Mouse (Mus musculus): ENCODE data around the gene Gpc5. TPM values are rescaled to one million over a fixed set of nuclear protein-coding genes. Genes with fewer than 3 reads are reported as not detected.

The Gpc5 gene
- total RNA-seq, 2 experiments from 2014 or later, result 31.0 to 35.0 TPM

GRCm38 (mm10) chr14:115679875-115680274, 587.9 kb downstream of the Gpc5 start:
- no peak for DNase-seq (ENCODE audit: low spot score in 2 of 2)
- intact Hi-C loops (cut with DNase I), result no loop called here

DNA sequence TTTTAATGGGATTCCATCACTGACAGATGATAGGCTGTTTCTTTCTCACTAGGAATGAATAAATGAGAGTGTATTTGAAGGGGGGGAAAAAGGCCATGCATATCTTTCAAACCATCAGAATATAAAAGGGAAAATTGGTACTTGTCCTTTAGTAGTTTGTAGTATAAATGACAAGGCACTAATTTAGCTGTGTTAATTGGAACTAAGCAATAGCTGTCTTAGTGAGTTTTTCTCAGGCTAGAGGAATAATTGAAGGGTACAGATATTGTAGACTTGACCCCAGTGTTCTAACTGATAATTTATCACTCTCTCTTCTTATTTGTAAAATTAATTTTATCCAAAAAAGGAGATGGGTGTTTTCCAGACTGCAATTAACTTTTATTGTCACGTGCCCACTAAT, 654.0 kb downstream of the Gpc5 start:
- intact Hi-C loops (cut with DNase I), result no loop called here
- DNase-seq (ENCODE audit: low spot score in 2 of 2), result no peak

DNA sequence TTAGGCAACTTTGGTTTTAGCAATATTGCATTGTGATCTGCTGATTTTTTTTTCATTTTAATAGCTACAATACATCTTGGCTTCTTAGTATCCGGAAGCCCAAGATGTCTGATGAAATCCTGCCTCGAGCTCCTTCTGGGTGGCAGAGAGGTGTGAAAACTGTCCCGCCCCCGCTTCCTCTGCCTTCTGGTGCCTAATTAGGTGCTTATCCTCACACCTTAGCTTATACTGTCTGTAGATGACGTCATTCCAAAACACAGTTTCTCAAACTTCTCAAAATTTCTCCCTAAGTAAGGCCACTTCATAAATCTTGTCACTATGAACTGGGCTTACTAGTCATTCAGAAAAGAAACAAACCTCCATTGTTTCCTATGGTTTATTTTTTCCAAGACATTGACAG, 668.2 kb downstream of the Gpc5 start:
- intact Hi-C loops (cut with DNase I), result no loop called here
- peak; percentile 27 to 65 for DNase-seq (ENCODE audit: low spot score in 2 of 2)

DNA sequence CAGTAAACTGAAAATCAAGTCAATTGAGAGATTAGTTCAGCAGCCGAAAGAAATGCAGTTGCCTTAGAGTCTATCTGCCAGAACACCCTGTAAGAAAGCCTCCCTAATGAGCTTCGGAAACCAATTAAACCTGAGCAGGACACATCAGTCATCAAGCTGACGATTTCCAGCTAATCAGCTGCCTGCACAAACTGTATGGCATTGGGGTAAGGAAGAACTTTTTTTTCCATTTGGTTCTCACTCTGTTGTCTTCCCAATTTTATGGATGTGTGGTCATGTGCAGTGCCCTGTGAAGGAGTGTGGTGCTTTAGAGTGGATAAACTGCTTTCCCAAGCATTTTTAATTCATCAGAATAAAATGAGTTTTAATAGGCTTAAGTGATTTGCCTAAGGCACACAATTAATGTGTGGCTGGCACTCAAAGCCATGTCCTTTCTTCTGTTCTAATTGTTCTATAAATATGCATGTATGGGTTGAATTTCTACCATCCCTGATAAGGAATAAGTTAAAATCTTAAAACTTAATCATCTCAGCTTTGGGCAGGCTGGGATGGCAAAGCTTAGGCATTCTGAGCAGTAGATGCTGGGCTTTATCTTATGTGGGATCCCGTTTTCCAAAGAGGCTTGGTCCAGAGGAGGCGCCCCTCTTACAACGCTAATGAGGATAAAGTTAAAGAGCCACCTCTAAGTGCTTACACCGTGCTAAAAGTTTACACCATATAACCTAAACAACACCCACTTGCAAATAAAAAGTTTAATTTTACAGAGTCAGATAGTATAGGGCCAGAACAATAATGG, 687.6 kb downstream of the Gpc5 start:
- intact Hi-C loops (cut with DNase I), result no loop called here

GRCm38 (mm10) chr14:115804751-115805150, 712.7 kb downstream of the Gpc5 start:
- peak in 1 of 2 experiments; percentile 6 for DNase-seq (ENCODE audit: low spot score in 2 of 2)
- intact Hi-C loops (cut with DNase I), result loop anchor here (10.0 kb wide), 1 partner anchor 320 kb away; no protein-coding TSS in a partner anchor

More for the DNA sequence above, 687.6 kb downstream of the Gpc5 start:
- DNase-seq (ENCODE audit: low spot score in 2 of 2), result no peak

DNA sequence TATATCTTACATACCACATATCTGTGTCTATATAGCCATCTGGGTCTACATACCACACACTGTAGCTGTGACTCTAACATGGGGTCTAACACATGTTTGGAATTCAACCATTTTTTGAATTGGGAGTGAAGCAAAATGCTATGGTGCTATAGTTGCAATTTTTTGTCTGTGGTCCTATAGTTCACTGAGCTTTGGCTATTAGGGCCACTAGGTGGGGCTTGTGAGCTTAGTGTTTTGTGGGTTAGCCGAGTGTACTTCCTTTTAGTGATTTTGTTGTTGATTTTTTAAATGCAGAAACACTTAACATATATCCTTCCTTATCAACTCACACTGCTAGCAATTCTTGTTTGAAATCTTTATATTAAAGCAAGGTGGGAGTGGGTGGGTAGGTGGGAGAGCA, 727.0 kb downstream of the Gpc5 start:
- no peak for DNase-seq (ENCODE audit: low spot score in 2 of 2)

DNA sequence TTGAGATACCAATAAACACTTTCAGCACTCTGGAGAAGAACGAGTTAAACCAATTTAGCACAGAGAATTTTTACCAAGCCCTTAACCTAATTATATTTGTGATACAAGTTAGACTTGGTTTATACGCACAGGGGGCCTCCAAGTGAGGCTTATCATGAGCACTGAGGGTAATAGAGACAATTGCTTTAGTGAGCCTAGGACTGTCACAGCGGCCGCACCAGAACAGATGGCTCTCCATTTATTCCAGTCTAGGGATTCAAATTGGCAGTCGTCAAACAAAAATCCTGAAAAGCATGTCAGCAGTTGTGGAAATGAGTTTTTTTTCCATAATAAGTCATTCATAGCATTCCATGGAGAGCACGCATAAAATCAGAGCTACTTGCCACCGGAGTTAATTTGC, 729.6 kb downstream of the Gpc5 start:
- intact Hi-C loops (cut with DNase I), result no loop called here
- peak in 1 of 2 experiments; percentile 12 for DNase-seq (ENCODE audit: low spot score in 2 of 2)

More for the DNA sequence above, 727.0 kb downstream of the Gpc5 start:
- intact Hi-C loops (cut with DNase I), result no loop called here

- intact Hi-C loops (cut with DNase I), result loop anchor here (5.0 kb wide), 1 partner anchor 1097 kb away; the partner anchor contains the start of gene Gpc6
- DNase-seq (ENCODE audit: low spot score in 2 of 2), result no peak
Observed at GRCm38 (mm10) chr14:115830485-115830884, 738.5 kb downstream of the Gpc5 start.

GRCm38 (mm10) chr14:115831219-115831755, 739.3 kb downstream of the Gpc5 start:
- intact Hi-C loops (cut with DNase I), result loop anchor here (5.0 kb wide), 1 partner anchor 1096 kb away; the partner anchor contains the start of gene Gpc6
- peak; percentile 75 to 85 for DNase-seq (ENCODE audit: low spot score in 2 of 2)

DNA sequence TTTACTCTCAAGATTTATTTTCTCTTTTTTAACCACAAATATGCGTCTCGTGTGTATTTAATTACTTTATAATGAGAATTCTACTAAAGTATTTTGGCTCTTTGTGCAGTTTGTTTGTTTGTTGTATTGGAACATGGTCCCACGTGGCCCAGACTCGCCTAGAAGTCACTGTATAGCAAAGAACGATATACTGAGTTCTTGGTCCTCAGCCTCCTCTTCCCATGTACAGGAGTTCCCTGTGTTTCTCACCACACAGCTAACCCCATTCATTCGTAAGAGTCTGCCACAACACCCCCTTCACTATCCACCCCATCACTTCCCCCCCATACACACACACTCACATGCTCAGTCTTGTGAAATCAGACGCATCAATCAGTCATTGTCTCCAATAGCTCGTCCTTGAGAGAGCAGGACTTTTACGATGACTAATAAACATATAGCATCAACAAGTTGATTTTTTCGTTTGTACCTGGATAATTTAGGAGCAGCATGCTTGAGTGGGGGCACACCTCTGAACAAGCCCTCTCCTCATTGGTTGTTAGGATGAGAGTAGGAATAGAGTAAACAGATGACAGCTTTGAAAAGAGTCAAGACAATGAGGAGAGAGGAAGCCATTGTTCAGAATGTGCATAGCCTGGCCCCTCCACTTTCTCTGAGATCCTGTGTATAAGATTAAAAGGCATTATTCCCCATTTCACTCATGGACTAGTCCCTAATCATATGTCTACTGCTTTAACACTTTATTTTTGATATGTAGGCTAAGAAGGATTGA, 740.0 kb downstream of the Gpc5 start:
- intact Hi-C loops (cut with DNase I), result loop anchor here (5.0 kb wide), 1 partner anchor 1095 kb away; the partner anchor contains the start of gene Gpc6
- no peak for DNase-seq (ENCODE audit: low spot score in 2 of 2)

- intact Hi-C loops (cut with DNase I), result no loop called here
- peak in 1 of 2 experiments; percentile 45 for DNase-seq (ENCODE audit: low spot score in 2 of 2)
Observed at GRCm38 (mm10) chr14:115843783-115844182, 751.8 kb downstream of the Gpc5 start.

- intact Hi-C loops (cut with DNase I), result no loop called here
- DNase-seq (ENCODE audit: low spot score in 2 of 2), result no peak
Observed at GRCm38 (mm10) chr14:115844773-115845427, 752.9 kb downstream of the Gpc5 start.

DNA sequence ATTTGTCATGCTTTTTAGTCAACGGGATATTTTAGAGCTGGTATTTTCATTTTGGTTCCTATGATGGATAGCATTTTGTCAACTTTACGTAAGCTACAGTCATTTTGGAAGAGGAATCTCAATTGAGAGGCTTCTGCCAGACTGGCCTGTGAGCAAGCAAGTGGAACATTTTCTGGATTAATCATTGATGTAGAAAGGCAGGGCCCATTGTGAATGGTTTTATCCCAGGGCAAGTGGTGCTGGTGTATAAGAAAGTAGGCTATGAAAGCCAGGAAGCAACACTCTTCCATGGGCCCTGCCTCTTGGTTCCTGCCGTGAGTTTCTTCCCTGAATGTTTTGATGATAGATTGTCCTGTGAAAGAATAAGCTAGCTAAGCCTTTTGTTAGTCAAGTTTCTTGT, 777.1 kb downstream of the Gpc5 start:
- no peak for DNase-seq (ENCODE audit: low spot score in 2 of 2)
- intact Hi-C loops (cut with DNase I), result no loop called here

DNA sequence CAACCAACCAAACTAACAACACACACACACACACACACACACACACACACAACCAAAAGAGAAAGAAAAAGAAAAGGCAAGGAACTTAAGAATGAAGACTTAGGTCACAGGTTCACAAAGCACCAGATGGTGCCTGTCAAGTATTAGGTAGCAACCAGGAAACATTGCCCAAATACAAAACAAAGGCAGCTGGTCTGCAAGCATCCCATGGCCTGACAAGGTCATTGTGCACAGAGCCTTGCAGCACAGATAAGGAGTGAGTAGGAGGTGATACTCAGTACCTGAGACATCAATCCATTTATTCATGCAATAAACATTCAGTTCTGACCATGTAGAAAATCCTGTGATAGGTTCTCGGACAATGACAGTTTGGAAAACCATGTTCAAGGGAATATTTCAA, 884.0 kb downstream of the Gpc5 start:
- intact Hi-C loops (cut with DNase I), result no loop called here

GRCm38 (mm10) chr14:115979233-115979632, 887.2 kb downstream of the Gpc5 start:
- no peak for DNase-seq (ENCODE audit: low spot score in 2 of 2)
- intact Hi-C loops (cut with DNase I), result no loop called here

More for the DNA sequence above, 884.0 kb downstream of the Gpc5 start:
- DNase-seq (ENCODE audit: low spot score in 2 of 2), result no peak

- DNase-seq (ENCODE audit: low spot score in 2 of 2), result no peak
- intact Hi-C loops (cut with DNase I), result no loop called here
Observed at GRCm38 (mm10) chr14:115990764-115991163, 898.7 kb downstream of the Gpc5 start.

DNA sequence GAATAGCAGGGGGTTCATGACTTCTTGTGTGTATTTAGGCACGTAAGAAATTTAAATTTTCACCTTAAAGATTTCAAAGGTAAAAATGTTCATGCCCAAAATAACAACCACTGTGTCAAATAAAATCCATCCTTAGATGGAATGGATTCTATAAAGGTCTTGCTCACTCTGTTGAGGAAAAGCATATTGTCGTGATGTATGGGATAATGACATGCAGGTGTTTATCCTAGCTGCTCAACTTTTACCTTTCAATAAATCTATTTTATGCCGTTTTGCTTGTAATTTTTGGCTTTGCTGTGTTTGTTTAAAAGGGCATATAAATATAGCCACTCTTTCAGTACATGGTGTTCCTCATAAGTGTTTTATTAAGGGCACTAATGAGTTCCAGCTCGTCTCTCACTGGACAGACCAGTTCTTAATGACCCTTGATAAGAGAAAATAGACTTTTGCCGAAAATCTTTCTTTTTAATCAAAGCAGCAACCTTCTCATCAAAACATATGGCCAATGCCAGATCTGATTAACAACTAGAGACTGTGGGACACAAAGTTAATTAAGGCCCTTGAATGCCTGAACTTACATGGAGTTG, 901.6 kb downstream of the Gpc5 start:
- intact Hi-C loops (cut with DNase I), result no loop called here
- no peak for DNase-seq (ENCODE audit: low spot score in 2 of 2)

DNA sequence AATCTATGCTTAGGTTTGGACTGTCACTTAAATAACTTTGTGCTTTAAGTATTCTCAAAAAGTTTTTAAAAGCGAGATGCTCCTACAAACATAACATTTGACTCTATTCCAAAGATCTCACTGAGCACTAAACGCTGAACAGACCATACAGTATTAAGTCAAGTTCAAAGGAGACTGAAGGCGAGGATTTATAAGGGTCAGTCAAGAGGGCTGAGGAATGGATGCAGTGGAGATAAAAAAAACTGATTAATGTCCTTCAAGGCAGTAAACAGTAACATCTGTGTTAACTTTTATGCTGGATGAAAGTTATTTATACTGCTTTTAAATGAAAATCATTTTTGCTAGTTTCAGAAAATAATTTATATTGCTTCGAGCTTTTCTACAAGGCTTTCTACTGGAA, 906.9 kb downstream of the Gpc5 start:
- DNase-seq (ENCODE audit: low spot score in 2 of 2), result no peak
- intact Hi-C loops (cut with DNase I), result no loop called here

GRCm38 (mm10) chr14:116087010-116087409, 995.0 kb downstream of the Gpc5 start:
- intact Hi-C loops (cut with DNase I), result no loop called here
- no peak for DNase-seq (ENCODE audit: low spot score in 2 of 2)

Measured in left cerebral cortex, postnatal 25 days (tissue).